Mouse (Mus musculus): ENCODE measurements around the gene Cops9. TPM values are rescaled to one million over a fixed set of nuclear protein-coding genes. Genes with fewer than 3 reads are reported as not detected.

The Cops9 gene
- polyA plus RNA-seq, 1 experiment from 2014 or later: 408 TPM

- Histone ChIP-seq H3K4me1 (ENCODE audit: control insufficient read depth, insufficient read depth, low read length) (no peaks in the 10 kb centered on the region), H3K9ac (ENCODE audit: low read length) (no peak overlapping the region), H3K27me3 (ENCODE audit: control insufficient read depth, insufficient read depth, low read length) (no peaks in the 10 kb centered on the region), H3K4me3 (ENCODE audit: low read depth, low read length) (no peak overlapping the region), H3K27ac (ENCODE audit: low read depth, low read length) (no peak overlapping the region), H3K9me3 (ENCODE audit: control insufficient read depth, low read length) (no peaks in the 10 kb centered on the region), H3K36me3 (ENCODE audit: control insufficient read depth, insufficient read depth, low read length) (no peaks in the 10 kb centered on the region), H3K4me2 (ENCODE audit: low read depth) (no peak overlapping the region)
- DNase-seq (ENCODE audit: low spot score) (no peak), ATAC-seq (ENCODE audit: insufficient read depth, low FRiP score, low TSS enrichment) (no peak)
- 85% methylated on average over 4 of the region's 4 CpGs for WGBS
Observed at GRCm38 (mm10) chr1:92607711-92608110, 34.1 kb downstream of the Cops9 start.

- H3K4me2 ChIP-seq (ENCODE audit: low read depth): no peak within 1 kb of the TSS
- no peak for ATAC-seq (ENCODE audit: insufficient read depth, low FRiP score, low TSS enrichment)
- H3K27me3 ChIP-seq (ENCODE audit: control insufficient read depth, insufficient read depth, low read length): no peaks in the 10 kb centered on the region
- H3K36me3 ChIP-seq (ENCODE audit: control insufficient read depth, insufficient read depth, low read length): no peaks in the 10 kb centered on the region
- H3K9ac ChIP-seq (ENCODE audit: low read length): no peak within 1 kb of the TSS
- no peak for DNase-seq (ENCODE audit: low spot score)
- whole genome bisulfite sequencing: 82% methylated on average over 1 of the region's 1 CpGs
- H3K27ac ChIP-seq (ENCODE audit: low read depth, low read length): no peak within 1 kb of the TSS
- H3K4me3 ChIP-seq (ENCODE audit: low read depth, low read length): no peak within 1 kb of the TSS
- no peaks in the 10 kb centered on the region for H3K9me3 ChIP-seq (ENCODE audit: control insufficient read depth, low read length)
- H3K4me1 ChIP-seq (ENCODE audit: control insufficient read depth, insufficient read depth, low read length): no peaks in the 10 kb centered on the region
Observed at GRCm38 (mm10) chr1:92605482-92605881, 36.3 kb downstream of the Cops9 start, which contains the start of gene Olfr1410. TSS of gene Olfr1410 (plus strand) at chr1:92605782.

- no peak for DNase-seq (ENCODE audit: low spot score)
- 84% methylated on average over 3 of the region's 3 CpGs for WGBS
- Histone ChIP-seq H3K9me3 (ENCODE audit: control insufficient read depth, low read length) (no peaks in the 10 kb centered on the region), H3K9ac (ENCODE audit: low read length) (no peak overlapping the region), H3K36me3 (ENCODE audit: control insufficient read depth, insufficient read depth, low read length) (no peaks in the 10 kb centered on the region), H3K4me2 (ENCODE audit: low read depth) (no peak overlapping the region), H3K27ac (ENCODE audit: low read depth, low read length) (no peak overlapping the region), H3K4me3 (ENCODE audit: low read depth, low read length) (no peak overlapping the region), H3K4me1 (ENCODE audit: control insufficient read depth, insufficient read depth, low read length) (no peaks in the 10 kb centered on the region), H3K27me3 (ENCODE audit: control insufficient read depth, insufficient read depth, low read length) (no peaks in the 10 kb centered on the region)
- ATAC-seq (ENCODE audit: insufficient read depth, low FRiP score, low TSS enrichment): no peak
Observed at GRCm38 (mm10) chr1:92596019-92596418, 45.8 kb downstream of the Cops9 start.

GRCm38 (mm10) chr1:92594111-92594510 is 47.7 kb downstream of the Cops9 start, which contains the start of gene Olfr1411:
TSS of gene Olfr1411 (plus strand) at chr1:92594411.
- H3K4me1 ChIP-seq (ENCODE audit: control insufficient read depth, insufficient read depth, low read length): no peaks in the 10 kb centered on the region
- no peaks in the 10 kb centered on the region for H3K36me3 ChIP-seq (ENCODE audit: control insufficient read depth, insufficient read depth, low read length)
- no peaks in the 10 kb centered on the region for H3K27me3 ChIP-seq (ENCODE audit: control insufficient read depth, insufficient read depth, low read length)
- no peak within 1 kb of the TSS for H3K27ac ChIP-seq (ENCODE audit: low read depth, low read length)
- no peak within 1 kb of the TSS for H3K4me2 ChIP-seq (ENCODE audit: low read depth)
- H3K4me3 ChIP-seq (ENCODE audit: low read depth, low read length): no peak within 1 kb of the TSS
- no peak for DNase-seq (ENCODE audit: low spot score)
- no peak within 1 kb of the TSS for H3K9ac ChIP-seq (ENCODE audit: low read length)
- H3K9me3 ChIP-seq (ENCODE audit: control insufficient read depth, low read length): no peaks in the 10 kb centered on the region
- no peak for ATAC-seq (ENCODE audit: insufficient read depth, low FRiP score, low TSS enrichment)

Other genes with a start within 250 kb of the Cops9 start
- gene Ndufa10, start 168.1 kb downstream of the Cops9 start, polyA plus RNA-seq (2014; fragmentation: Nextera tagmentation; extraction: Ambion mirVana): 296 TPM in 2 replicates
- not detected in 2 replicates for gene Olfr1416, start 156.9 kb downstream of the Cops9 start, polyA plus RNA-seq (2014; fragmentation: Nextera tagmentation; extraction: Ambion mirVana)
- not detected in 2 replicates for gene Olfr1415, start 145.9 kb downstream of the Cops9 start, polyA plus RNA-seq (2014; fragmentation: Nextera tagmentation; extraction: Ambion mirVana)
- gene Olfr1414, start 123.3 kb downstream of the Cops9 start, polyA plus RNA-seq (2014; fragmentation: Nextera tagmentation; extraction: Ambion mirVana): not detected in 2 replicates
- gene Olfr1413, start 70.7 kb downstream of the Cops9 start, polyA plus RNA-seq (2014; fragmentation: Nextera tagmentation; extraction: Ambion mirVana): not detected in 2 replicates
- gene Olfr1412, start 56.2 kb downstream of the Cops9 start, polyA plus RNA-seq (2014; fragmentation: Nextera tagmentation; extraction: Ambion mirVana): not detected in 2 replicates
- not detected in 2 replicates for gene Olfr1411, start 47.6 kb downstream of the Cops9 start, polyA plus RNA-seq (2014; fragmentation: Nextera tagmentation; extraction: Ambion mirVana)
- gene Olfr1410, start 36.2 kb downstream of the Cops9 start, polyA plus RNA-seq (2014; fragmentation: Nextera tagmentation; extraction: Ambion mirVana): not detected in 2 replicates
- gene Olfr12, start 24.2 kb downstream of the Cops9 start, polyA plus RNA-seq (2014; fragmentation: Nextera tagmentation; extraction: Ambion mirVana): not detected in 2 replicates
- gene Otos, start 6.9 kb upstream of the Cops9 start, polyA plus RNA-seq (2014; fragmentation: Nextera tagmentation; extraction: Ambion mirVana): 0.08 and 0.62 TPM in 2 replicates
- 49.5 and 52.5 TPM in 2 replicates for gene Gpc1, start 189.7 kb upstream of the Cops9 start, polyA plus RNA-seq (2014; fragmentation: Nextera tagmentation; extraction: Ambion mirVana)

Data from neural tube, embryonic 11.5 days (tissue).